Comparison of ENCODE assay signal across 8 mouse cellular contexts in the genomic region with DNA sequence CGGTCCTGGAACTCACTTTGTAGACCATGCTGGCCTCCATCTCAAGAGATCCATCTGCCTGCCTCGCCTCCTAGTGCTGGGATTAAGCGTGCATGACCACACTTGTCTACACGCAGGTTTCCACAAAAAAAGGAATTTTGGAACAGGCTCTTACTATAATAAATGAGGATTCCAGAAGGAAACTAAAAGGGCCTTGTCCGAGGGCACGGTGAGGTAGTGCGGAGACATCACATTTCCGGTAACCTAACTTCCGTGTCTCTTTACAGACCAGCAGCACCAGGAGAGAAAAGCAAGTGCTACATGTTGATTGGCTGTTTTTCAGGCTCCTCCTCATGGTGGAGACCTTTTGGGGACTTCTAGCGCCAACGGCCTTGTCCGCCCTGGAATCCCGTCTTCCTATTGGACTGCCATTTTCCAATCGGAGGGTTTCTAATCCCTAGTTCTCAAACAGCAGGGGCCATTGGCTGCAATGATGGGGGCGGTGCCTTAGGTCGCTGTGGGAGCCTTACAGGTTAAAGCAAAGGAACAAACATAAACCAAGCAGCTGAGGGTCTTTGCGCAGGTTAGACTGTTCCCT. TPM values are rescaled to one million over a fixed set of nuclear protein-coding genes. Genes with fewer than 3 reads are reported as not detected.
DNase-seq lines count a peak whose midpoint lies in the region; ATAC-seq and TF ChIP-seq lines count a peak whose summit lies in the region.

Phkg2 (plus strand) TSS at position 446 of the 577 bp plus-strand sequence.

- no peak for TF ChIP-seq CTCF in MEL (IDR thresholded peaks at IDR 0.05 in 2 of 3, conservative IDR thresholded peaks at IDR 0.05 in 1 of 3; ENCODE audit: control insufficient read depth in 1 of 3, insufficient read depth in 1 of 3, low read depth in 2 of 3, low read length in 3 of 3, poor library complexity in 1 of 3, severe bottlenecking in 1 of 3)
- peak; percentile 36; the same call in 1 of the 2 replicates for TF ChIP-seq CTCF in layer of hippocampus, adult 2 months (conservative IDR thresholded peaks at IDR 0.05)
- TF ChIP-seq CTCF in lung, embryonic 14.5 days (IDR thresholded peaks at IDR 0.05; ENCODE audit: low read depth) = no peak
- TF ChIP-seq CTCF in olfactory bulb, adult 2 months (IDR thresholded peaks at IDR 0.05; ENCODE audit: insufficient read depth, low read depth, low read length) = no peak
- no peak for TF ChIP-seq CTCF in thymus, adult 2 months (IDR thresholded peaks at IDR 0.05; ENCODE audit: borderline replicate concordance, control insufficient read depth, extremely low read depth, insufficient read depth, low read length, poor library complexity)

- peak; percentile 62 to 97; a peak in 2 of 4 replicates for TF ChIP-seq POLR2A in MEL (IDR thresholded peaks at IDR 0.05; ENCODE audit: control insufficient read depth in 1 of 2, insufficient read depth in 1 of 2, low read depth in 1 of 2, low read length in 2 of 2, poor library complexity in 1 of 2)
- no peak for TF ChIP-seq POLR2A in olfactory bulb, adult 2 months (IDR thresholded peaks at IDR 0.05; ENCODE audit: insufficient read depth, low read depth, low read length)
- peak; percentile 60 for TF ChIP-seq POLR2A in thymus, adult 2 months (IDR thresholded peaks at IDR 0.05; ENCODE audit: control insufficient read depth, extremely low read depth, insufficient read depth, low read length, poor library complexity)

- intact Hi-C loops in heart, postnatal 36 days (cut with DNase I) = no loop called here

- peak; percentile 99 for ATAC-seq in forebrain, embryonic 16.5 days
- peak; percentile 99 for ATAC-seq in lung, embryonic 14.5 days (ENCODE audit: insufficient read depth)

- H3K27me3 ChIP-seq in MEL (ENCODE audit: control insufficient read depth in 1 of 2, insufficient read depth in 2 of 2, low read length in 2 of 2) = no peaks in the 10 kb centered on the region
- no peaks in the 10 kb centered on the region for H3K27me3 ChIP-seq in forebrain, embryonic 16.5 days (replicated peaks; ENCODE audit: control insufficient read depth, insufficient read depth, low read length)
- H3K27me3 ChIP-seq in lung, embryonic 14.5 days (ENCODE audit: insufficient read depth, low read length) = no peaks in the 10 kb centered on the region
- H3K27me3 ChIP-seq in thymus, adult 2 months (ENCODE audit: control insufficient read depth, insufficient read depth, low read length) = no peaks in the 10 kb centered on the region

- H3K9ac ChIP-seq in MEL (ENCODE audit: control insufficient read depth, low read depth, low read length, poor library complexity, severe bottlenecking) = peak within 1 kb of the TSS; percentile 94
- H3K9ac ChIP-seq in forebrain, embryonic 16.5 days (replicated peaks; ENCODE audit: low read depth, low read length) = peak within 1 kb of the TSS; percentile 73
- H3K9ac ChIP-seq in lung, embryonic 14.5 days = peak within 1 kb of the TSS; percentile 77

- peak within 1 kb of the TSS; percentile 84 for H3K27ac ChIP-seq in MEL (ENCODE audit: control insufficient read depth, low read depth, low read length)
- H3K27ac ChIP-seq in forebrain, embryonic 16.5 days (ENCODE audit: low read length) = peak within 1 kb of the TSS; percentile 63
- peak within 1 kb of the TSS; percentile 94 for H3K27ac ChIP-seq in layer of hippocampus, adult 2 months
- H3K27ac ChIP-seq in lung, embryonic 14.5 days (ENCODE audit: low read depth) = peak within 1 kb of the TSS; percentile 72
- peak within 1 kb of the TSS; percentile 54; the same call in 1 of the 2 replicates for H3K27ac ChIP-seq in olfactory bulb, adult 2 months (ENCODE audit: insufficient read depth, low read depth, low read length)
- peak within 1 kb of the TSS; percentile 69 for H3K27ac ChIP-seq in thymus, adult 2 months (ENCODE audit: control insufficient read depth, insufficient read depth, low read length)

- H3K4me3 ChIP-seq in MEL (ENCODE audit: control insufficient read depth in 1 of 2, insufficient read depth in 1 of 2, low read depth in 2 of 2, low read length in 2 of 2) = peak within 1 kb of the TSS; percentile 86 to 90
- H3K4me3 ChIP-seq in forebrain, embryonic 16.5 days (replicated peaks; ENCODE audit: low read length) = peak within 1 kb of the TSS; percentile 66
- peak within 1 kb of the TSS; percentile 87 for H3K4me3 ChIP-seq in layer of hippocampus, adult 2 months
- peak within 1 kb of the TSS; percentile 71 for H3K4me3 ChIP-seq in lung, embryonic 14.5 days (ENCODE audit: low read depth, low read length)
- H3K4me3 ChIP-seq in olfactory bulb, adult 2 months (ENCODE audit: insufficient read depth, low read depth, low read length) = peak within 1 kb of the TSS; percentile 97
- peak within 1 kb of the TSS; percentile 70 for H3K4me3 ChIP-seq in thymus, adult 2 months (ENCODE audit: control insufficient read depth, insufficient read depth, low read length)

- peaks cover 0 to 10% of the 10 kb centered on the region in 2 experiments; a peak in 3 of 4 replicates for H3K4me1 ChIP-seq in MEL (ENCODE audit: control insufficient read depth in 1 of 2, insufficient read depth in 2 of 2, low read length in 2 of 2)
- H3K4me1 ChIP-seq in forebrain, embryonic 16.5 days (replicated peaks; ENCODE audit: control insufficient read depth, insufficient read depth, low read length) = peaks cover 22% of the 10 kb centered on the region
- H3K4me1 ChIP-seq in lung, embryonic 14.5 days (ENCODE audit: insufficient read depth) = 0 out of 2 replicates have a peak, but pooled peaks cover 3% of the 10 kb centered on the region
- H3K4me1 ChIP-seq in olfactory bulb, adult 2 months (ENCODE audit: control insufficient read depth, insufficient read depth, low read length) = peaks cover 6% of the 10 kb centered on the region
- H3K4me1 ChIP-seq in thymus, adult 2 months (replicated peaks; ENCODE audit: control insufficient read depth, insufficient read depth, low read length) = peaks cover 10% of the 10 kb centered on the region

- DNase-seq in MEL (ENCODE audit: low read depth, low spot score) = peak; percentile 99
- peak; percentile 86 to 97 for DNase-seq in cerebellum, adult 18-20 months
- peak; percentile 83 to 87 for DNase-seq in heart, postnatal 36 days
- peak; percentile 86 to 97 for DNase-seq in layer of hippocampus, adult 2 months (ENCODE audit: low spot score in 2 of 2)
- peak; percentile 98 for DNase-seq in lung, embryonic 14.5 days
- DNase-seq in thymus, adult 2 months = peak; percentile 90

- WGBS in forebrain, embryonic 16.5 days = under 1% methylated on average over 17 of the region's 17 CpGs
- WGBS in lung, embryonic 14.5 days = under 1% methylated on average over 17 of the region's 17 CpGs
- WGBS in olfactory bulb, adult 2 months = under 1% methylated on average over 17 of the region's 17 CpGs
- WGBS in thymus, adult 2 months = under 1% methylated on average over 17 of the region's 17 CpGs

- H3K79me2 ChIP-seq in MEL (ENCODE audit: control insufficient read depth, insufficient read depth, low read length, poor library complexity) = peaks cover 16% of the 10 kb centered on the region

- no peaks in the 10 kb centered on the region for H3K9me3 ChIP-seq in MEL (replicated peaks; ENCODE audit: insufficient read depth, low read length)
- H3K9me3 ChIP-seq in forebrain, embryonic 16.5 days (ENCODE audit: control insufficient read depth, low read length) = no peaks in the 10 kb centered on the region
- no peaks in the 10 kb centered on the region for H3K9me3 ChIP-seq in lung, embryonic 14.5 days (ENCODE audit: low read depth, low read length)

- peak within 1 kb of the TSS; percentile 89 for H3K4me2 ChIP-seq in forebrain, embryonic 16.5 days (ENCODE audit: low read length)
- peak within 1 kb of the TSS; percentile 92 for H3K4me2 ChIP-seq in lung, embryonic 14.5 days

- TF ChIP-seq RAD21 in MEL (IDR thresholded peaks at IDR 0.05; ENCODE audit: low read depth, low read length) = no peak

- H3K36me3 ChIP-seq in MEL (ENCODE audit: control insufficient read depth in 1 of 2, insufficient read depth in 2 of 2, low read length in 2 of 2) = peaks cover 0 to 12% of the 10 kb centered on the region in 2 experiments; a peak in 2 of 4 replicates
- H3K36me3 ChIP-seq in forebrain, embryonic 16.5 days (ENCODE audit: control insufficient read depth, insufficient read depth) = no peaks in the 10 kb centered on the region
- H3K36me3 ChIP-seq in lung, embryonic 14.5 days (ENCODE audit: insufficient read depth) = peaks cover 21% of the 10 kb centered on the region
- H3K36me3 ChIP-seq in thymus, adult 2 months (ENCODE audit: control insufficient read depth, insufficient read depth, low read length) = peaks cover 10% of the 10 kb centered on the region; the same call in 1 of the 2 replicates

- TF ChIP-seq EP300 in MEL (IDR thresholded peaks at IDR 0.05; ENCODE audit: low read depth in 1 of 2, low read length in 2 of 2) = no peak

TF ChIP-seq in MEL, 35 proteins besides CTCF, POLR2A, EP300 and RAD21 (continues in another document):
- TF ChIP-seq ZNF384 (IDR thresholded peaks at IDR 0.05; ENCODE audit: low read depth, low read length) (no peak), CHD1 (IDR thresholded peaks at IDR 0.05; ENCODE audit: low read depth, low read length) (no peak), MAX (IDR thresholded peaks at IDR 0.05; ENCODE audit: low read length) (peak; percentile 84), POLR2AphosphoS2 (IDR thresholded peaks at IDR 0.05; ENCODE audit: low read length) (peak; percentile 98), ZKSCAN1 (IDR thresholded peaks at IDR 0.05; ENCODE audit: low read depth, low read length) (no peak), MXI1 (IDR thresholded peaks at IDR 0.05; ENCODE audit: low read depth, low read length) (peak; percentile 89), UBTF (IDR thresholded peaks at IDR 0.05; ENCODE audit: borderline replicate concordance, insufficient read depth, low read depth, low read length) (no peak), E2F4 (IDR thresholded peaks at IDR 0.05; ENCODE audit: borderline replicate concordance, low read depth, low read length) (no peak), ELF1 (IDR thresholded peaks at IDR 0.05; ENCODE audit: low read depth, low read length) (peak; percentile 95), SIN3A (IDR thresholded peaks at IDR 0.05; ENCODE audit: low read length) (peak; percentile 96), ETS1 (IDR thresholded peaks at IDR 0.05; ENCODE audit: low read depth, low read length) (no peak), RCOR1 (IDR thresholded peaks at IDR 0.05; ENCODE audit: low read depth, low read length) (peak; percentile 41; the same call in 1 of the 2 replicates)

RNA-seq across cellular contexts. Expression of gene Phkg2, which starts in this region (rescaled TPM):
- 22.9 and 23.3 TPM in 2 replicates for total RNA-seq in MEL (2012; rRNA removed)
- polyA plus RNA-seq in MEL (2012; ENCODE audit: insufficient read depth in 1 of 2, insufficient read length in 2 of 2, low read depth in 1 of 2, low replicate concordance in 2 of 2, missing spikeins in 1 of 2) = 10 to 100 TPM in 1 of 2 experiments, not detected in 1; 70.8 TPM
- polyA plus RNA-seq in forebrain, embryonic 16.5 days (2015; fragmentation: Nextera tagmentation; extraction: Ambion mirVana) = 65.2 and 65.7 TPM in 2 replicates
- total RNA-seq in heart, postnatal 36 days (2021) = 10 to 100 TPM; 17.7 to 19.0 TPM
- 10 to 100 TPM; 80.4 to 84.2 TPM for total RNA-seq in layer of hippocampus, adult 2 months (2021)
- polyA plus RNA-seq in lung, embryonic 14.5 days (2014; fragmentation: Nextera tagmentation; extraction: Ambion mirVana) = 31.3 and 39.3 TPM in 2 replicates
- not detected in 2 replicates for polyA plus RNA-seq in olfactory bulb, adult 2 months (2012; ENCODE audit: insufficient read depth, insufficient read length, low replicate concordance, missing spikeins)
- 193 and 202 TPM in 2 replicates for polyA plus RNA-seq in thymus, adult 2 months (2012; rRNA removed)

Comparison
In these comparisons a context has a peak if more than half of its experiments do, and no peak if none do; other contexts are left out.
1. Peak in every context shown above with its lines: DNase-seq, ATAC-seq, H3K4me3 ChIP-seq and H3K27ac ChIP-seq.